13 mouse cellular contexts compared by ENCODE assay signal in the genomic region with DNA sequence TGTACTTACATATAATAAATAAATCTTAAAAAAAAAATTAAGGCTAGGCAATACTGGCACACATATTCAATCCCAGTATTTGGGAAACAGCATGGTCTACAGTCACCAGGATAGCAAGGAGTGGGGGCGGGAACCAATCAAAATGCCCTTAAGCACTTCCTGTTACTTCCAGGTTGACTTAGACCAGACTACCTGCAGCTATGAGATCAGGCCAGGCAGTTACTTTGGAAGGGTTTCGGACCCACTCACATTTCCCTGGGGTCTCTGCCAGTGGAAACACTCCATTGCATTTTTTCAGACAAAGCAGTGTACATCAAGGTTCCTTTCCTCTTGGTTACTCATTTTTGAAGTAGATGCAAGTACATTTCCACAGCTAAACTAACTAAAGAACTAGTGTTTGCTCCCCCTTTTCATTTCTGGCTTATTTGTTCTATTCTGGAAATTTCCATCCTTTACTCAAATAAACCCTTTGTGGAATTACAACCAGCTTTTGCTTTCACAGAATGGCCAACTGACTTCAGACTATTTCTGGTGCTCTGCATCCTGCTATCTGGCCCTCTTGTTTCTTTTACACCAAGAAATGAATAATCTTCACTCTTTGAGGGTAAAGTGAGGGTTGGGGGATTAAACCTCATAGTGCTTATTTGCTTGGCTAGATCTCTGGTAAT. TPM values are rescaled to one million over a fixed set of nuclear protein-coding genes. Genes with fewer than 3 reads are reported as not detected.
DNase-seq lines count a peak whose midpoint lies in the region; ATAC-seq and TF ChIP-seq lines count a peak whose summit lies in the region.
"Had no signal": no experiment of that assay in that cellular context is flagged by ENCODE, and none has a peak within 500 bp of the region (broad histone marks: within the 10 kb centered on the region; RNA-seq: fewer than 3 reads in every experiment).

No protein-coding gene starts in this region.

- no peaks in the 10 kb centered on the region for H3K27me3 ChIP-seq in liver, adult 2 months (ENCODE audit: control insufficient read depth, insufficient read depth, low read length)
- no peaks in the 10 kb centered on the region for H3K27me3 ChIP-seq in liver, embryonic 13.5 days
- no peaks in the 10 kb centered on the region for H3K27me3 ChIP-seq in midbrain, embryonic 16.5 days (ENCODE audit: control insufficient read depth, insufficient read depth, low read depth, low read length)
- H3K27me3 ChIP-seq: limb, embryonic 15.5 days had no signal

- WGBS in liver, adult 2 months: 100% methylated on average over 2 of the region's 2 CpGs
- WGBS in liver, embryonic 13.5 days (ENCODE audit: insufficient replicate concordance): 78% methylated on average over 2 of the region's 2 CpGs
- WGBS in midbrain, embryonic 16.5 days: 87% methylated on average over 2 of the region's 2 CpGs

- H3K4me1 ChIP-seq in liver, adult 2 months (ENCODE audit: control insufficient read depth, insufficient read depth, low read length): peaks cover 10% of the 10 kb centered on the region
- H3K4me1 ChIP-seq in liver, embryonic 13.5 days (replicated peaks): peaks cover 54% of the 10 kb centered on the region
- no peaks in the 10 kb centered on the region for H3K4me1 ChIP-seq in midbrain, embryonic 16.5 days (ENCODE audit: control insufficient read depth, insufficient read depth, low read length)
- H3K4me1 ChIP-seq: limb, embryonic 15.5 days had no signal

- H3K27ac ChIP-seq in liver, adult 2 months (replicated peaks; ENCODE audit: insufficient read depth, low read depth, low read length): 0 out of 2 replicates have a peak overlapping the region, but pooled peaks have one; percentile 48
- H3K27ac ChIP-seq in liver, embryonic 13.5 days: peak overlapping the region; percentile 56
- H3K27ac ChIP-seq in midbrain, embryonic 16.5 days (ENCODE audit: low read length): no peak overlapping the region
- H3K27ac ChIP-seq: heart, adult 2 months; limb, embryonic 15.5 days; stomach, postnatal 0 days had no signal

- TF ChIP-seq CTCF in liver, adult 2 months (IDR thresholded peaks at IDR 0.05; ENCODE audit: low read depth, low read length): no peak

- no peaks in the 10 kb centered on the region for H3K79me2 ChIP-seq in liver, adult 2 months (ENCODE audit: control insufficient read depth, insufficient read depth, low read length)

- H3K4me3 ChIP-seq in liver, adult 2 months (ENCODE audit: insufficient read depth, low read depth, low read length): no peak overlapping the region
- H3K4me3 ChIP-seq in liver, embryonic 13.5 days (replicated peaks): no peak overlapping the region
- H3K4me3 ChIP-seq in midbrain, embryonic 16.5 days (ENCODE audit: low read depth, low read length): no peak overlapping the region
- H3K4me3 ChIP-seq: heart, adult 2 months; limb, embryonic 15.5 days had no signal

- DNase-seq in adrenal gland, postnatal 14 days: peak; percentile 24
- DNase-seq in adrenal gland, postnatal 4 days (ENCODE audit: low spot score in 2 of 2): no peak
- no peak for DNase-seq in liver, adult 2 months (ENCODE audit: extremely low read depth, low read depth, low spot score)
- DNase-seq in liver: no peak
- no peak for DNase-seq in liver, embryonic 13.5 days
- DNase-seq in spleen, adult 18-20 months: no peak
- DNase-seq in heart, adult 9 months (ENCODE audit: low spot score in 2 of 2): no peak
- DNase-seq: cerebellum, adult 11-12 months; heart, adult 2 months; heart, postnatal 36 days had no signal

- no peak for TF ChIP-seq POLR2A in liver, adult 2 months (IDR thresholded peaks at IDR 0.05; ENCODE audit: extremely low read depth, insufficient read depth, low read length)

- H3K9ac ChIP-seq in liver, adult 2 months (ENCODE audit: low read depth, low read length): no peak overlapping the region
- H3K9ac ChIP-seq in liver, embryonic 13.5 days: no peak overlapping the region
- no peak overlapping the region for H3K9ac ChIP-seq in midbrain, embryonic 16.5 days (ENCODE audit: low read depth, low read length)
- H3K9ac ChIP-seq: limb, embryonic 15.5 days had no signal

- H3K9me3 ChIP-seq in liver, embryonic 13.5 days (replicated peaks): no peaks in the 10 kb centered on the region
- H3K9me3 ChIP-seq in midbrain, embryonic 16.5 days (replicated peaks; ENCODE audit: control insufficient read depth, low read length, poor library complexity, severe bottlenecking): no peaks in the 10 kb centered on the region
- H3K9me3 ChIP-seq: limb, embryonic 15.5 days had no signal

- ATAC-seq in liver, embryonic 13.5 days (ENCODE audit: low read depth): no peak
- 0 out of 2 replicates have a peak, but pooled peaks have one; percentile 52 for ATAC-seq in midbrain, embryonic 16.5 days

- peaks cover 51% of the 10 kb centered on the region for H3K36me3 ChIP-seq in liver, adult 2 months (ENCODE audit: control insufficient read depth, insufficient read depth, low read length)
- H3K36me3 ChIP-seq in liver, embryonic 13.5 days: peaks cover 61% of the 10 kb centered on the region
- H3K36me3 ChIP-seq in midbrain, embryonic 16.5 days (ENCODE audit: control insufficient read depth, insufficient read depth, low read length): peaks cover 34% of the 10 kb centered on the region

- H3K4me2 ChIP-seq in liver, embryonic 13.5 days: no peak overlapping the region
- no peak overlapping the region for H3K4me2 ChIP-seq in midbrain, embryonic 16.5 days (ENCODE audit: low read length)
- H3K4me2 ChIP-seq: limb, embryonic 15.5 days had no signal

RNA-seq across cellular contexts. Expression of gene Hspe1, which starts 10.9 kb away (rescaled TPM):
- total RNA-seq in adrenal gland, postnatal 14 days (2021): 556 and 584 TPM in 2 replicates
- total RNA-seq in adrenal gland, postnatal 4 days (2021): 100 to 1,000 TPM; 424 to 448 TPM
- total RNA-seq in liver, adult 2 months (2014; rRNA removed): 194 and 259 TPM in 2 replicates
- 29.5 and 41.5 TPM in 2 replicates for polyA plus RNA-seq in liver, adult 2 months (2012; rRNA removed)
- 600 and 712 TPM in 2 replicates for polyA plus RNA-seq in liver, embryonic 13.5 days (2015; fragmentation: Nextera tagmentation; extraction: Ambion mirVana)
- polyA plus RNA-seq in midbrain, embryonic 16.5 days (2015; fragmentation: Nextera tagmentation; extraction: Ambion mirVana): 224 and 238 TPM in 2 replicates

RNA-seq across cellular contexts. Expression of gene Hspd1, which starts 11.1 kb away (rescaled TPM):
- 1,112 and 1,123 TPM in 2 replicates for total RNA-seq in adrenal gland, postnatal 14 days (2021)
- 100 to 1,000 TPM; 727 to 733 TPM for total RNA-seq in adrenal gland, postnatal 4 days (2021)
- 262 and 301 TPM in 2 replicates for total RNA-seq in liver, adult 2 months (2014; rRNA removed)
- 52.3 and 59.2 TPM in 2 replicates for polyA plus RNA-seq in liver, adult 2 months (2012; rRNA removed)
- polyA plus RNA-seq in liver, embryonic 13.5 days (2015; fragmentation: Nextera tagmentation; extraction: Ambion mirVana): 478 and 596 TPM in 2 replicates
- 255 and 276 TPM in 2 replicates for polyA plus RNA-seq in midbrain, embryonic 16.5 days (2015; fragmentation: Nextera tagmentation; extraction: Ambion mirVana)

RNA-seq across cellular contexts. Expression of gene Coq10b, which starts 24.4 kb away (rescaled TPM):
- total RNA-seq in adrenal gland, postnatal 14 days (2021): 63.1 and 105 TPM in 2 replicates
- 10 to 100 TPM; 19.9 to 28.3 TPM for total RNA-seq in adrenal gland, postnatal 4 days (2021)
- total RNA-seq in liver, adult 2 months (2014; rRNA removed): 43.4 and 63.2 TPM in 2 replicates
- polyA plus RNA-seq in liver, adult 2 months (2012; rRNA removed): 6.3 and 7.8 TPM in 2 replicates
- 17.6 and 20.6 TPM in 2 replicates for polyA plus RNA-seq in liver, embryonic 13.5 days (2015; fragmentation: Nextera tagmentation; extraction: Ambion mirVana)
- 29.9 and 34.4 TPM in 2 replicates for polyA plus RNA-seq in midbrain, embryonic 16.5 days (2015; fragmentation: Nextera tagmentation; extraction: Ambion mirVana)

RNA-seq across cellular contexts. Expression of gene Sf3b1, which starts 49.7 kb away (rescaled TPM):
- 124 and 145 TPM in 2 replicates for total RNA-seq in adrenal gland, postnatal 14 days (2021)
- total RNA-seq in adrenal gland, postnatal 4 days (2021): 100 to 1,000 TPM; 199 to 213 TPM
- 73.8 and 89.0 TPM in 2 replicates for total RNA-seq in liver, adult 2 months (2014; rRNA removed)
- 11.0 and 13.6 TPM in 2 replicates for polyA plus RNA-seq in liver, adult 2 months (2012; rRNA removed)
- 171 and 213 TPM in 2 replicates for polyA plus RNA-seq in liver, embryonic 13.5 days (2015; fragmentation: Nextera tagmentation; extraction: Ambion mirVana)
- polyA plus RNA-seq in midbrain, embryonic 16.5 days (2015; fragmentation: Nextera tagmentation; extraction: Ambion mirVana): 297 and 327 TPM in 2 replicates

RNA-seq across cellular contexts. Expression of gene Mob4, which starts 54.0 kb away (rescaled TPM):
- total RNA-seq in adrenal gland, postnatal 14 days (2021): 294 and 307 TPM in 2 replicates
- total RNA-seq in adrenal gland, postnatal 4 days (2021): 100 to 1,000 TPM; 175 to 181 TPM
- total RNA-seq in liver, adult 2 months (2014; rRNA removed): 25.7 and 27.8 TPM in 2 replicates
- polyA plus RNA-seq in liver, adult 2 months (2012; rRNA removed): 5.6 and 6.1 TPM in 2 replicates
- polyA plus RNA-seq in liver, embryonic 13.5 days (2015; fragmentation: Nextera tagmentation; extraction: Ambion mirVana): 45.0 and 58.2 TPM in 2 replicates
- polyA plus RNA-seq in midbrain, embryonic 16.5 days (2015; fragmentation: Nextera tagmentation; extraction: Ambion mirVana): 171 and 194 TPM in 2 replicates
